Mouse (Mus musculus) lung, postnatal 10 days (tissue): ENCODE data around the gene Pcbp3.

ENCODE experiments used
- DNase-seq: peaks from one replicate; pipeline ENCODE4 v3.0.0; 2021

Gene Pcbp3

GRCm38 (mm10) chr10:76726866-76727265 is 234.8 kb downstream of the Pcbp3 start:
- DNase-seq: no peak

- peak; percentile 73 for DNase-seq
Observed at GRCm38 (mm10) chr10:76725682-76726285, 235.9 kb downstream of the Pcbp3 start, which contains the start of gene Col6a1. Gene Col6a1 (minus strand): TSS chr10:76726168.

- DNase-seq: no peak
Observed at GRCm38 (mm10) chr10:76725097-76725496, 236.6 kb downstream of the Pcbp3 start.

- DNase-seq: no peak
Observed at GRCm38 (mm10) chr10:76724231-76724736, 237.4 kb downstream of the Pcbp3 start.

GRCm38 (mm10) chr10:76722751-76723450 is 238.8 kb downstream of the Pcbp3 start:
- no peak for DNase-seq

- no peak for DNase-seq
Observed at GRCm38 (mm10) chr10:76721746-76722145, 239.9 kb downstream of the Pcbp3 start.

GRCm38 (mm10) chr10:76721216-76721615 is 240.5 kb downstream of the Pcbp3 start:
- DNase-seq: no peak

GRCm38 (mm10) chr10:76717631-76718030 is 244.1 kb downstream of the Pcbp3 start:
- no peak for DNase-seq

GRCm38 (mm10) chr10:76717026-76717425 is 244.7 kb downstream of the Pcbp3 start:
- DNase-seq: no peak

- no peak for DNase-seq
Observed at GRCm38 (mm10) chr10:76714303-76714702, 247.4 kb downstream of the Pcbp3 start.

- no peak for DNase-seq
Observed at GRCm38 (mm10) chr10:76712500-76712899, 249.2 kb downstream of the Pcbp3 start.
